Mouse (Mus musculus): ENCODE measurements around the gene Gm44790.
"Not testable (repeated sequence)": the region's sequence is repeated elsewhere in the genome, so short reads cannot be mapped to it uniquely, and the experiment has no call there.

The Gm44790 gene

DNA sequence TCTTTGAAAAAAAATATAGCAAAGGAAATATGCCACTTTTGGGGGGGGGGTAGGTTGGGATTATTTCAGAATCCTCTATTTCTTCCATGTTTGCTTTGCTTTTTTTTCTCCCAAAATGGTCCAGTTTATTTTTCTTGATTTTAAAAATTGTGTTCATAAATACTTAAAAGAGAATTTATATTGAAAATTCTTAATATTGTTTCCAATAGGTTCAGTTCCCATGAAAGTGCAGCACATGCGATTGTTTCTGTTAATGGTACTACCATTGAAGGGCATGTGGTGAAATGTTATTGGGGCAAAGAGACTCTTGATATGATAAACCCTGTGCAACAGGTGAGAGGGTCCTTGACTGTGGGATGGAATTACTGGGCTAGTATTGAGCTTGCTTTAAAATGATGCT lies at the start of gene Gm44790:
Gene Gm44790 (plus strand): TSS at position 301 of the 400 bp plus-strand sequence.
- no peak for DNase-seq (ENCODE audit: low read depth)

DNA sequence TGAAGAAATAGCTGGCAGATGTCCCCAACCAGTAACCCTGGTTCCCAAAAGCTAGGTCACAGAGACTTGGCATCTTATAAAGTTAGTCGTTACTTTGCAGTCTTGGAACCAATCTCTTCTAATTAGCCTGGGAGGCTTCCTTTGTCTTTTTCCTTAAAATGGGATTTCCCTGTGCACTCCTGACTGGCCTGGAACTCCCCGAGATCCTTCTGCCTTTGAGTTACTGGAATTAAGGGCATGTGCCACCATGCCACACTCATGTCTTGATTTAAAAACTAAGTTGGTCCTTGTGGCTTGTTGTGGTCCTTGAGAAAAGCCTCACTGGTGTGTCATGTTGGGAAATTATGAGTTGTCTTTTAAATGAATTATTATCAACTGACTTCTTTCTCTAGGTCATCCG lies 48.1 kb upstream of the Gm44790 start:
- no peak for DNase-seq (ENCODE audit: low read depth)

DNA sequence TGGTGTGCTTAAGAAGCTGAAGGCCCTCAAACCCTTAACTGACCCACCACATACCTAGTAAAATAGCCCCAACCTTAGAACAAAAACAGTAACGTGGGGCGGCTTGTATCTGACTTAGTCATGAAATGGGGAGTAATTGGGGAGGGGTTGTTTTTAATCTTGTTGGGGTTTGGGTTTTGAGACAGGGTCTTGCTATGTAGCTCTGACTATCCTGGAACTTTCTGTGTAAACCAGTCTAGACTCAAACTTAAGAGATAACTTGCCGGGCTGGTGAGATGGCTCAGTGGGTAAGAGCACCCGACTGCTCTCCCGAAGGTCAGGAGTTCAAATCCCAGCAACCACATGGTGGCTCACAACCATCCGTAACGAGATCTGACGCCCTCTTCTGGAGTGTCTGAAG lies 46.3 kb upstream of the Gm44790 start:
- not testable (repeated sequence) for DNase-seq (ENCODE audit: low read depth)

DNA sequence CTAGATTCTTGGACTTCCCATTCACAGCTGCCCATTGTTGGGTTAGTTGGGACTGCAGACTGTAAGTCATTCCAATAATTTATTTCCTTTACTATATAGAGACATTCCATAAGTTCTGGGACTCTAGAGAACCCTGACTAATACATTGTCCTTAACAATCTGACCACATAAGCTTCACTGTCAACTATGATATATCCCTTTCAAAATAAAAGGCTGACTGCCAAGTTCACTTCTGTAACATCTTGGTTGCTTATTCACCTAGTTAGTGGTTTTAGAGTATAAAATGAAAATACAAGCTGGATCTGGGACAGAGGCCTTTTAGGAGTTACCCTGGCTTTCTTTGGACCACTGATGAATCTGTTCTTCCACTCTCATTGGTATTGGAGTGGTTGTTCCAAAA lies 43.9 kb upstream of the Gm44790 start:
- DNase-seq (ENCODE audit: low read depth): no peak

DNA sequence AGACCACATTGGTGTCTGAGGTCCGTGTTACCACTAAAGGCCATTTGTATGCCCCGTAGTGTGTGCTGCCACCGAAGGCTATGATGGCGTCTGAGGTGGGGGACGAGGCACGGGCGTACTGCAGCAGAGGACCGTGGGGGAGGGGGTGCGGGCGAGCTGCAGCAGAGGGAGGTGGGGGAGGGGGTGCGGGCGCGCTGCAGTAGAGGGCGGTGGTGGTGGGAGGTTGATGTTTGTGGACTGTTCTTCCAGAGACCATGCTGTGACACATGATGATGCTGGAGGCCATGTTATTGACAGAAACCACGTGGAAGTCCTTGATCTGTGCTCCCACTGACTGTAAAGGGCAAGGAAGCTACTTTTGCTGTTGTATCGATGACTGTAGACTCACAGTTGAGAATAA lies 43.1 kb upstream of the Gm44790 start:
- DNase-seq (ENCODE audit: low read depth): no peak

DNA sequence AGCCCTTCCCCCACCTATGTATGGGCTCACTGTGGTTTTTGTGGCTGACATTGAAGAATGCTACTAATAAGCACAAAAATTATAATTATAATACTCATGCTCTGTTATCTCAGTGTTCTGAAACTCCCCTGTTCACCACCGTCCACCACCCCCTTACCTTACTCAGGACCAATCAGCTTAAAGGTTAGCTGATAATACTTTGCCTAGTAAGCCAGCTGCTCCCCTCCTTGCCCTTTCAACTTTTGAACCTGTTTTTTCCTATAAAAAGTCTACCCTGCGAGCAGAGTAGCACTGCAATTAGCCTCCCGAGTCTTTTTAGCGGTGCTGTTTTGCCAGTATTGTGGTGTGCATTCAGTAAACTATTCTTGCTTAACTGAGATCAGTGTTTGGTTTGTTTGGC lies 41.8 kb upstream of the Gm44790 start:
- DNase-seq (ENCODE audit: low read depth): no peak

DNA sequence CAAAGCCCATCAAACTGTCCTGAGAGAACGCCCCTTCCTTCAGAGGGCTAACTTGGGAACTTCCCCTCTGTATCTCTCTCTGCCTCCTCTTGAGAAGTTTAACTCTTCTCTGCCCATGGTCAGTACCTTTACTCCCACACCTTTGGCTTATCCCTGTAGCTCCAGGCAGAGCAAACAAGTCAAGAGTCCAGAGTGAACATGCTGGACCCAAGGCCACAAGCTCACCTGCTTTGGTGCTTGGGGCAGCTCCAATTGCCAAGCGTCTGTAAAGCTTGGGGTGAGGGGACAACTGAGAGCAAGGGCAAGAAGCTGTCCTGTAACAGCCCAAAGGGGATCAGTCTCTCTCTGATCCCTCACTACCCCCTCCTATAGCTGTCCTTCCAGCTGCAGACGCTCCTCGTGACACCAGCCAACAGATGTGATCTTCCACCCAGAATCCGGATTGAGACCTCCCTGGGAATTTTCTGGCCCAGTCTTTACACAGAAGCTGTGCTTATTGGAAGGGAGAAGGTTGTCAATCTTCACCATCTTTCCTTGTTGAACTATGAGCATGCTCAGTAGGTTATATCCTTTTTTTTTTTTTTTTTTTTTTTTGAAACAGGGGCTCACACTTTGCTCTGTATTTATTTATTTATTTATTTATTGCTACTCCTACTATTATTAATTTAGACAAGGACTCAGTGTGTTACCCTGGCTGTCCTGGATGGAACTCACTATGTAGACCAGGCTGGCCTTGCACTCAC lies 40.9 kb upstream of the Gm44790 start:
- no peak for DNase-seq (ENCODE audit: low read depth)

DNA sequence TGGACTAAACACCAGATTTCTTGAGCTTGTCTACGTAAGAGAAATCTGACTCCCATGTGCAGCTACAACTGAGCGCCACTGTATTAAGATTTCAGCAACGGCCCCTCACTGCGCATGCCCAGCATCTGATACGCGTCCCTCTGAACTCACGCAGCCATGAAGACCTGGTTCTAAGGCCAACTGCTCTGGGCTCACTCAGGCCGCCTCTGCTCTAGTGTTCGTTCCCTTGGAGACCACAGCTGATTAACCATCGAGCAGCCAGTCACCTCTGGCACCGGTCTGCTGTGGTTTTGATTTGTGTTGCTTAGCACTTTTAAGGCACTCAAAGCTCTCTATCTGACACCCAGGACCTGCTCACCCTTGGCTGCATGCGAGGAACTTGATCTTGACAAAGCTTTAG lies 39.1 kb upstream of the Gm44790 start:
- no peak for DNase-seq (ENCODE audit: low read depth)

DNA sequence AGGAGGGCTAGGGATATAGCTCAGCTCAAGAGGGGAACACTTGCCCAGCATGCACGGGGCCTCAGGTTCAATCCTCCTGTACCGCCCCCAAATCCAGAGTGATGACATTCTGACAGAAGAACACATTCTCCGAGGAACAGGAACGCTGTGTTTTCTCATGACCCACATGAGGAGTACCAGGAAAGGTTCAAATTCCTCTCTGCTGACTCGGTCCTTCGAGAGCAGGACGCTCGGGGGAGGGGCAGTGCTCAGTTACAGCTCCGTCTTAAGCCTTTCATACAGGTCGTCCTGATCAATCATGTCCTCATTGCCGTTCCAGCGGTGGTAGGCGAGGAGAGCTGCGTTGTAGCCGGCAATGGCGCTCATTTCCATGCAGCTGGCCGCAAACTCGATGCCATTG lies 38.0 kb upstream of the Gm44790 start:
- no peak for DNase-seq (ENCODE audit: low read depth)

DNA sequence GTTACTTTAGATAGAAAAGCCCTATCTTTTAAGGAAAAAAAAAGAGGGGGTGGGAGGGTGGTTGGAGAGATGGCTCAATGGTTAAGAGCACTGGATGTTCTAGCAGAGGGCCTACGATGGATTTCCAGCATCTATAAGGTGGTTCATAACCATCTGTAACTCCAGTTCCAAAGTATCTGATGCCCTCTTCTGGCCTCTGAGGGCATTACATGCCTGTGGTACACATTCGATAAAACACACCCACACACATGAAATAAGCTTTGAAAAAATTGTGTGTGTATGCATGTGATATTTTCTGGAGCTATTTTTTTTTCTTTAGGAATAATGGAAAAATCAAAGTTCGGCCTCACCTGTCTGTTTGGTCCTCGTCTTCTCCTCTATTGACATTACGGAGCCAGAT lies 35.1 kb upstream of the Gm44790 start:
- DNase-seq (ENCODE audit: low read depth): no peak

DNA sequence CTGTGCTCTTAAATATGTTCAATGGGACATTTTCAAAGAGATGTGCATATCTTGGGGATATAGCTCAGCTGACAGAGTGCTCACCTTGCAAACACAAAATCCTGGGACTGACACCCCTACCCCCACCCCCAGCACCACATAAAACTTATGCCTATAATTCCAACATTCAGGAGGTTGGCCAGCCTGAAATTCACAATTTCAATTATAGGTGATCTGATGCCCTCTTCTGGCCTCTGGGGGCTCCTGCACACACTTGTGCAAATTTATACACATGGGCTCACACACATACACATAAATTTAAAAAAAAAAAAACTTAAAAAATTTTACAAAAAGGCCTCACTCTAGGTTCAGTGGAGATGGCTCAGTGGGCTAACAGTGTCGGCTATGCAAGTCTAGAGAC lies 33.3 kb upstream of the Gm44790 start:
- DNase-seq (ENCODE audit: low read depth): no peak

DNA sequence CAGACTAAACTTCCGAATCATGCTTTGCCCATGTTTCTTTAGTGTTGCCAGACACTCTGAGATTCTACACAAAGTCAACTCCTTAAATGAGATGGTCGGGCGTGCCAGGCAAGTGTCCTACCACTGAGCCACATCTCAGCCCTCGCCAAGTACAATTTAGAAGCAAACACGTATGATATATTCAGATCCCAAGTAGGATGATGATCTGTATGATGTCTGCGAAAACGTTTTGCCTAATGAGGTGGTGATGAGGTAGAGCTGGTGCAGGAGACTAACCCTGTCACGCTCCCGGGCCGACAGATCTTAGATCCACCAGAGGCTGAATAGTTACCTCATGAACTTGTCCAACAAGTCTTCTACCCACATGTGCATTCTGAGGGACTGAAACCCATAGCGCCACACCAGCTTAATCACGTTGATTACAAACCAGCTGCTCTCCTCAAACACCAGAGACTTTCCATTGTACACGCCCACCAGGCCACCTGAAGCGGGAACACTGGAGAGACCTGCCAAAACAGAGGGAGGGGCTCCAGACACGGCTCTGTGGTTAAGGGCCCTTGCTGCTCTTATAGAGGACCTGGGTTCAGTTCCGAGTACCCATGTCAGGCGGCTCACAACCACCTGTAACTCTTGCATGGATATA lies 32.3 kb upstream of the Gm44790 start:
- no peak for DNase-seq (ENCODE audit: low read depth)

DNA sequence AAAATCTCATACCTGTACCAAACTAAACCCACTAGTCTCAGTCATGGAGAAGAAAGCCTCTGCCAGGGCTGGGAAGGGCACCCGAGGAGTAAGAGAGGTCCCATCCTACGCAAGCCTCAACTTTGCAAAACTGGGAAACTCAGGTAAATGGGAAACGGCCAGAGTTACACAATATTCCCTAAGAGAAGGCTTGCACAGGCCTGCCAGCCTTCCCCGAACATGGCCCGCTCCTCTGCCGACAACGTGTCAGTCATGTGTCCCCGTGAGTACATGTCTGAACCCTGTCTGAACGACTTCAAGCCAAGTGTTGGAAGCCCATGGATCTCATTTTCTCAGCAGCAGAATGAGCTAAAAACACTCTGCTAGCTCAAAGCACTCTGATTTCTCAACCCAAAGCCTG lies 31.4 kb upstream of the Gm44790 start:
- DNase-seq (ENCODE audit: low read depth): no peak

DNA sequence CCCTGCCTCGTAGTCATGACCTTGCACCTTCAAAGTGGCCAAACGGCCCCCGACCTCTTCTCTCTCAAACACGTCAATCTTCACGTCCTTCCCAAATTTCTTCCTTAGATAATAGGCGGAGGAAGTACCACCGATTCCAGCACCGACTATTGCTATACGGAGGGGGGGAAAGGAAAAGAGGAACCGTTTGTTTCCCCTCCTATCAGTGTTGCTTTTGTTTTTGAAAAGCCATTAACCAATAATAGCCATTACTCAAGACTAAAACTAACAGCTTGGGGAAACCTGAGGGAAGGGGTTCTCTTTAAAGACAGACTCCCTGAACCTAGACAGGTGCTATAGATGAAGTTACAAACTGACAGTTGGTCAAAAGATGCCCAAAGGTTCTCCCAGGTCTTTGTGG lies 30.5 kb upstream of the Gm44790 start:
- DNase-seq (ENCODE audit: low read depth): no peak

DNA sequence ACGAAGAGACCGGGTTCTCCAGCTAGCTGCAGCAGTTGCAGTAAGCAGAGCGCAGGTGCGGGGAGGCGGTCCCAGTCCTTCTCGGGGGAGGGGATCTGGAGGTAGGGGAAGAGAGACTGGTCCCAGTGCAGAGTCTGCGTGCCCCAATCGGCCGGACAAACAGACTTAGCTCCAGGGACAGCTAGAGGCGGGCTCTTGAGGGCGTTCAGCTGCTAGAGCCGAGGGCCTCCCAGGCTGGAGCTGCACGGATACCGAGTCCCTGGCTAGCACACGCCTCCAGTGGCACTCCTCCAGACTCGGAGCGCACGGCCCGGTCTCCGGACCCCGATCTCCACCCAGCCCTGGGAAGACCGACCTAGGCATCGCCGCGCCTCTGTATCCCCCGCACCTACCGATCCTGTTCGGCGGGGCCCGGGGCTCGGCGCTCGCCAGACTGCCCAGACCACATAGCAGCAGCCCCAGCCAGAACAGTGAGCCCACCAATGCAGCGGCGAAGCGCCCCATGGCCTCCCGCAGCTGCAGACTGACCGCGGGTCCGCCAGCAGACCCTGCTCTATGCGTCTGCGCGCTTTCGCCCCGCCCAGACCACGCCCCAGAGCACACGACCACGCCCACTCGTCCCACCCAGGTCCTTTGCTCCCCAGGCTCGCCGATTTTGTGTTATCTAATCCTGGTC lies 29.7 kb upstream of the Gm44790 start, which contains the start of gene Pcyox1:
Gene Pcyox1 (minus strand): TSS at position 574 of the 676 bp plus-strand sequence.
- peak; percentile 80 for DNase-seq (ENCODE audit: low read depth)

DNA sequence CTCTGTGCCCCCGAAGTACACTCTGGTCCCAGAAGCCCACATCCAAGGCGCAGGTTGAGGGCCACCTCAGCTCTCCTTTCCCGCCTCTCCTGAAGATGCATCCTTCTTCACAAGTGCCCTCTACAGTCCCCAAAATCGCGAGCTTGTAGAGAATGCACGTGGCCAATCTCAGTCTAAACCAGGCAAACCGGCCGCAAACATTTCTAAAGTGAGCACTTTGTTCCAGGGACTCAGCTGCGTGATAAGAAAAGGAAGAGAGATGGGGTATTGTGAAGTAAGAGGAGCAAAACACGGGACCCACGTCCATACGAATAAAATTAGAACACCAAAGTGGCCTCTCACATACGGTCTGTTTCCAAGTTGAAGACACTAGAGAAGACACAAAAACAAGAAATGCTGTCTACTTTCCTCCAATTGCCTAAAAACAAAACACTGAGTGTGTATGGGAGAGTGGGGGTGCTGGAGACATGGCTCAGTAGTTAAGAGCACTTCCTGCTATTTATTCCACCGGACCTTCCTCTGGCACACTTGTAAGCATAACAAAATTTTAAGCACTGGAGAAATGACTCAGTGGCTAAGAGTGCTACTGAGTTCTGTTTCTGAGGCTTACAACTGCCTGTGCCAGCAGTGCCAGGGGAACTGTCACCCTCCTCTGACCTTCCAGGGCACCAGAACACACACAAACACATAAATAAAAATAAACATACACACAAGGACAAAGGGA lies 29.0 kb upstream of the Gm44790 start:
- DNase-seq (ENCODE audit: low read depth): no peak

DNA sequence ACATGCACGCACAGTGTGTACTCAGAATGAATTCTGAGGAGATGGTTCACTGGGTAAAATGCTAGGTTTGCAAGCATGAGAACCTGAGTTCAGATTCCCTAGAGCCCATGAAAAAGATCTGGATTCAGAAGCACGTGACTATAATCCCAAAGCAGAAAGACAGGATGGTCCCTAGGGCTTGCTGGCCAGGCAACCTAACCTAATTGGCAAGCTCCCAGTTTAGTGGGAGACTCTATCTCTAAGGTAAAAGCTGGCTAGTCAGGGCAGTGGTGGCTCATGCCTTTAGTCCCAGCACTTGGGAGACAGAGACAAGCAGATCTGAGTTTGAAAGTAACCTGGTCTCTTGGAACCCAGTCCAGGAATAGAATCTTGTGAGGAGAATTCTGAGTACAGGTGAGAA lies 27.5 kb upstream of the Gm44790 start:
- DNase-seq (ENCODE audit: low read depth): no peak

DNA sequence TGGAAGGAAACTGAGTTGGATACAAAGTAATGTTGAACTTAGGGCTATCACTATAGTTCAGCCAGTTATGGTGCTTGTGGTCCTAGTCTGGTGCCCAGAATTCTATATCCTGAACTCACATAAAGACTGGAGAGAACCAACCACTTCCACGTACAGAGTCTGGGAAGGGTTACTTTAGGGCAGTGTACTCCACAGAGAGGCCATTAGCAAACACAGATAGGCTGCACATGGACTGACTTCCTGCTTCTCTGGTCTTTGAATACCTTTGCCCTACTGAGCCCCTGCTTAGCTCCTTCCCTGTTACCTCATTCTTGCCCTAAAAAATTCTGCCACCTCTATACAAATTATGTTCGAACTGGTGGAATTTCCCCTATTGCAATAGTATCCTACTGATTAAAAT lies 26.5 kb upstream of the Gm44790 start:
- no peak for DNase-seq (ENCODE audit: low read depth)

DNA sequence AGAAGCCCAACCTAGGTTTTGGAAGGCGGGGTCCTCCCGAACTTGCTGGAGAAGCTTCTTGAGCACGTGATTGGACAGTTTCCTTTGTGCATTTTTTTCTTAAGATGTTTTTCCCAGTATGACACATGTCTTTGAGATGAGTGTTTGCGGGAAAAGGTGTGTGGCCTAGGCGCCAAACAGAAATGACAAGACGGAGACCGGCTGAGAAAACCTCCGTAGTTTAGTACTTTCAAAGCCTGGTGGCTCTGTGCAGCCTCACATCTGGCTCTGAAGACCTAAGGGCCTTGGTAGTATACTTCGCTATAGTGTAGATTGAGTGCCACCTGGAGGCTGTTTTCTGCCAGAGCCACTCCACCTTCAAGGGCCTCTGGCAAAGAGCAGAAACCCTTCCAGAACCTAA lies 25.5 kb upstream of the Gm44790 start:
- DNase-seq (ENCODE audit: low read depth): peak; percentile 69

DNA sequence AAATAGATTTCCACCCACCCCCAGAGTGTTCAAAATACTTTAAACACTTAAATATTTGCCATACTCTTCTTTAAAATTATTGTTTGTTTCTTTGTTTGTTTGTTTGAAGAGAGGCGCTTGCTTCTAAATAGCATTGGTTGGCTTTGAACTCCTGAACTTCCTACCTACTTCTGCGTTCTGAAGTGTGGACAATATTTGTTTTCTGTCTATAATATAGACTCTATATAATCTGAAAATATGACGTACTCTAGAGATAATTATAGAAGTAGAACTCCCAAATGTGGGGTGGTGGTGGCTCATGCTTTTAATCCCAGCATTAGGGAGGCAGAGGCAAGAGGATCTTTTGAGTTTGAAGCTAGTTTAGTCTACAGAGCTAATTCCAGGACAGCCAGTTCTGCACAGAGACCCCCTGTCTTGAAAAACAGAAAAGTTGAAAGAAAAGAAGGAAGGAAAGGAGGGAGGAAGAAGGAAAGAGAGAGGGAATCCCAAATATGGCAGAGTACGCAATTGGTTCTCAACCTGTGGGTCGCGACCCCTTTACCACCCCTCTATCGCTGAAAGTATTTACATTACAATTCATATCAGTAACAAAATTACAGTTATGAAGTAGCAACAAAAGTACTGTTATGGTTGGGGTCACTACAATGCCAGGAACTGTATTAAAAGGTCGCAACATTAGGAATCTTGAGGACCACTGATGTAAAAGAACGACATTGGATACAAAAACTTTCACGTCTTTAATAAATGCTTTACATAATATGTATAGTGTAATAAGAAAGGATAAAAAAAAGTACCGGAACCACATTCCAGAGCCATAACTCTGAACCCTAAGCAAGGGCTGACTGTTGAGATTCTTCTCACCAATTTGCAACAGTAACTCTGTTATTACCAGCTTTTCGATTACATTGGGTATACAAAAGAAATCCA lies 23.5 kb upstream of the Gm44790 start:
- no peak for DNase-seq (ENCODE audit: low read depth)

DNA sequence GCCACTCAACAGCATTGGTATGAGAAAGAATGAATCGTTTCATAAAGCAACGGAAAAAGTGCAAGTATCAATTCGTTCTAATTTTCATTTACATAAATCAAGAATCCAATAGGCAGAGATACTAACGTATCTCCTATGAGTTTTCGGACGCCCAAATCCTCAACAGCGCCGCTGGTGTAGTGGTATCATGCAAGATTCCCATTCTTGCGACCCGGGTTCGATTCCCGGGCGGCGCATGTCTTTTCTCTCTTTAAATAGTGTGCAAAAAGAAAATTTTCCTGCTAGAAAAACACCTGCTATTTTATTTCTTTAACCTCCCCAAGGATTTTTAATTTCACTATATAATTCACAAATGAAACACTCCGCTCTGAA lies 22.7 kb upstream of the Gm44790 start:
- peak; percentile 80 for DNase-seq (ENCODE audit: low read depth)

Measured in c-Kit-positive CD71-negative TER-119-negative erythroid progenitor cells, embryonic 14.5 days (primary cell).